Mouse (Mus musculus) small intestine, adult 2 months (tissue): ENCODE data around the gene Zdhhc5. TPM values are rescaled to one million over a fixed set of nuclear protein-coding genes. Genes with fewer than 3 reads are reported as not detected.

Experiments
- H3K27ac ChIP-seq: fragments of 200-500 bp; 2 replicates; pipeline ENCODE4 v1.5.1; 2012; ENCODE audit warnings: low read depth, low read length, control low read depth, inconsistent platforms; ENCODE audit not compliant: insufficient read depth
- H3K27me3 ChIP-seq: fragments of 200-500 bp; 2 replicates; pipeline ENCODE4 v1.6.1; 2012; ENCODE audit warnings: mild to moderate bottlenecking, moderate library complexity, low read length, inconsistent platforms; ENCODE audit not compliant: control insufficient read depth, insufficient read depth
- H3K36me3 ChIP-seq: fragments of 200-500 bp; 2 replicates; pipeline ENCODE4 v1.6.1; 2012; ENCODE audit warnings: mild to moderate bottlenecking, low read length, control low read depth, inconsistent platforms; ENCODE audit not compliant: control insufficient read depth, insufficient read depth
- H3K4me1 ChIP-seq: fragments of 200-500 bp; 2 replicates; pipeline ENCODE4 v1.6.1; 2012; ENCODE audit warnings: low read length, inconsistent platforms, mixed read lengths; ENCODE audit not compliant: control insufficient read depth, insufficient read depth, insufficient read length
- H3K4me3 ChIP-seq: fragments of 200-500 bp; 2 replicates; pipeline ENCODE4 v1.5.1; 2012; ENCODE audit warnings: low read depth, mild to moderate bottlenecking, control low read depth, inconsistent platforms, low read length, moderate library complexity
- CTCF ChIP-seq: fragments of 200-500 bp; IDR thresholded peaks from 2 replicates; pipeline ENCODE4 v1.5.1; 2012; ENCODE audit warnings: low read depth, mild to moderate bottlenecking, control low read depth, inconsistent platforms, low read length, moderate library complexity, mixed read lengths; ENCODE audit not compliant: insufficient replicate concordance, insufficient read length; ENCODE audit errors: extremely low read depth
- POLR2A ChIP-seq: fragments of 200-500 bp; IDR thresholded peaks from 2 replicates; pipeline ENCODE4 v1.6.1; 2012; ENCODE audit warnings: low read depth, mild to moderate bottlenecking, control low read depth, inconsistent platforms, low read length, moderate library complexity
- WGBS: fragments of 180-500 bp; shearing (Covaris S2); methylation state at CpG from one replicate; pipeline ENCODE4 v1.1.7; 2018; 5-methylcytosine and 5-hydroxymethylcytosine counted together
- polyA plus RNA-seq: library from polyadenylated mRNA; depleted of rRNA; stranded (reverse); fragments of >200 nt; gene quantifications from 2 replicates; pipeline ENCODE4 v1.2.3, GENCODE M21; 2012

Zdhhc5 gene
- polyA plus RNA-seq, 1 experiment = 46.1 TPM

GRCm38 (mm10) chr2:84715562-84716361 lies 782 bp upstream of the Zdhhc5 start:
- H3K27ac ChIP-seq = peak overlapping the region; percentile 92
- H3K4me1 ChIP-seq = peaks cover 6% of the 10 kb centered on the region; the same call in 1 of the 2 replicates
- TF ChIP-seq CTCF = no peak
- 0 out of 2 replicates have a peak, but pooled peaks have one; percentile 7 for TF ChIP-seq POLR2A
- no peaks in the 10 kb centered on the region for H3K27me3 ChIP-seq
- WGBS = under 1% methylated on average over 33 of the region's 33 CpGs
- H3K36me3 ChIP-seq = peaks cover 2% of the 10 kb centered on the region; the same call in 1 of the 2 replicates
- H3K4me3 ChIP-seq = peak overlapping the region; percentile 87

- Histone ChIP-seq H3K36me3 (peaks cover 11% of the 10 kb centered on the region), H3K4me3 (peak overlapping the region; percentile 87), H3K4me1 (peaks cover 6% of the 10 kb centered on the region; the same call in 1 of the 2 replicates), H3K27me3 (no peaks in the 10 kb centered on the region), H3K27ac (peak overlapping the region; percentile 90)
- under 1% methylated on average over 25 of the region's 26 CpGs for WGBS
- no peak for TF ChIP-seq CTCF
- no peak for TF ChIP-seq POLR2A
Observed at GRCm38 (mm10) chr2:84714422-84714810, 564 bp downstream of the Zdhhc5 start.

GRCm38 (mm10) chr2:84711898-84712297 lies 3.1 kb downstream of the Zdhhc5 start:
- WGBS = 80% methylated on average over 2 of the region's 2 CpGs
- Histone ChIP-seq H3K36me3 (peaks cover 23% of the 10 kb centered on the region), H3K27ac (no peak overlapping the region), H3K27me3 (no peaks in the 10 kb centered on the region), H3K4me3 (no peak overlapping the region), H3K4me1 (peaks cover 3% of the 10 kb centered on the region; the same call in 1 of the 2 replicates)
- TF ChIP-seq CTCF (no peak), POLR2A (no peak)

DNA sequence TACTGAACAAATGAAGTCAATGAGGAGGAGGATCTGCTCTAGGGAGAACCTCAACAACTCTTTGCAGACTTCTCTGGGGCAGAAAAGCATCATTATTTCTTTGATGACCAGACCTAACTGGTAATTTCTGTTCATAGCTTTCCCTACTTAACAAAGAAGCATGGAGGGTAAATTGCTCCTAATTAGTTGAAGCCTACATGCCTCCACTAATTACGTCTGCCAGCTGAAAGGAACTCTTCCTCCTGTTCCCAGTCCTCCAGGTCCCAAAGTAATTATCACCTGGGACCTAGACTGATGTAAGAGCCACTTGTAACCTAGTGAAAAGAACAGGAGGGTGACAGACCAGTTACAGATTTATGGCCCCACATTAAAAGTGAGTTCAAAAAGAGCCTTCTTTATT lies 7.5 kb downstream of the Zdhhc5 start:
- no peak overlapping the region for H3K27ac ChIP-seq
- H3K27me3 ChIP-seq = no peaks in the 10 kb centered on the region
- TF ChIP-seq POLR2A = no peak
- TF ChIP-seq CTCF = no peak
- H3K36me3 ChIP-seq = peaks cover 28% of the 10 kb centered on the region
- H3K4me1 ChIP-seq = peaks cover 3% of the 10 kb centered on the region; the same call in 1 of the 2 replicates
- 63% methylated on average over 1 of the region's 1 CpGs for WGBS
- no peak overlapping the region for H3K4me3 ChIP-seq

DNA sequence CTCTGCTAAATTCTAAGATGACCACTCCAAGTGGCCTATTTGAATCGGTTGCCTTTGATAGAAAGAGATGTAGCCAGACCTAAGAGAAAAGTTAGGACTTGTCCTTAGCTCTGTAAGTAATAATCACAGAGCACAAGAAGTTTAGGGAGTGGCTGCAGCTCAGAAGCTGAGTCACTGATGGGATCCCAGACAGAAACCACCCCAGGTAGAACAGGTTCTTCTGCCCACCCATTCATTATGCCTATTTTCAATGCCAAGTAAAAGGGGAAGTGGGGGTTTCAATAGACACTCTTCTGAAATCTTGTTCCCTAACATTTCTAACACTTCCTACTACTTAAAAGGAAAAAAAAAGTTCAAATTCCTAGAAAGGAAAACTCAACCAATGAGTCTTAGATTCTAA lies 9.7 kb downstream of the Zdhhc5 start:
- H3K27ac ChIP-seq = no peak overlapping the region; the same call in 1 of the 2 replicates
- H3K27me3 ChIP-seq = no peaks in the 10 kb centered on the region
- 53% methylated on average over 1 of the region's 1 CpGs for WGBS
- TF ChIP-seq CTCF (no peak), POLR2A (no peak)
- no peak overlapping the region for H3K4me3 ChIP-seq
- H3K4me1 ChIP-seq = peaks cover 3% of the 10 kb centered on the region; the same call in 1 of the 2 replicates
- H3K36me3 ChIP-seq = peaks cover 35% of the 10 kb centered on the region

GRCm38 (mm10) chr2:84704329-84704728 lies 10.7 kb downstream of the Zdhhc5 start:
- Histone ChIP-seq H3K27me3 (no peaks in the 10 kb centered on the region), H3K4me1 (peaks cover 3% of the 10 kb centered on the region; the same call in 1 of the 2 replicates), H3K4me3 (no peak overlapping the region), H3K27ac (peak overlapping the region; percentile 36; the same call in 1 of the 2 replicates), H3K36me3 (peaks cover 30% of the 10 kb centered on the region)
- TF ChIP-seq POLR2A = no peak
- no peak for TF ChIP-seq CTCF
- 75% methylated on average over 5 of the region's 5 CpGs for WGBS

GRCm38 (mm10) chr2:84703497-84703896 lies 11.5 kb downstream of the Zdhhc5 start:
- no peaks in the 10 kb centered on the region for H3K27me3 ChIP-seq
- peaks cover 3% of the 10 kb centered on the region; the same call in 1 of the 2 replicates for H3K4me1 ChIP-seq
- WGBS = 88% methylated on average over 1 of the region's 1 CpGs
- no peak for TF ChIP-seq POLR2A
- TF ChIP-seq CTCF = no peak
- peaks cover 29% of the 10 kb centered on the region for H3K36me3 ChIP-seq
- H3K27ac ChIP-seq = no peak overlapping the region
- H3K4me3 ChIP-seq = no peak overlapping the region
